Mouse (Mus musculus) lung, adult 2 months (tissue): ENCODE data around the gene Capn2. TPM values are rescaled to one million over a fixed set of nuclear protein-coding genes. Genes with fewer than 3 reads are reported as not detected.

Experiments used
- DNase-seq: peaks from one replicate; pipeline ENCODE4 v3.0.0; 2022
- H3K4me1 ChIP-seq: fragments of 200-500 bp; 2 replicates; pipeline ENCODE4 v1.6.1; 2011; ENCODE audit warnings: low read length; ENCODE audit not compliant: control insufficient read depth, insufficient read depth
- H3K4me3 ChIP-seq: fragments of 200-500 bp; replicated peaks from 2 replicates; pipeline ENCODE3; 2011; ENCODE audit warnings: low read depth, mild to moderate bottlenecking, control low read depth, low read length; ENCODE audit errors: extremely low read depth
- CTCF ChIP-seq: fragments of 200-500 bp; IDR thresholded peaks from 2 replicates; pipeline ENCODE4 v1.5.1; 2011; ENCODE audit warnings: mild to moderate bottlenecking, low read length, control low read depth; ENCODE audit not compliant: insufficient read depth
- POLR2A ChIP-seq: fragments of 200-500 bp; IDR thresholded peaks from 2 replicates; pipeline ENCODE4 v1.6.1; 2011; ENCODE audit warnings: low read depth, mild to moderate bottlenecking, control low read depth, low read length, borderline replicate concordance; ENCODE audit errors: extremely low read depth
- WGBS: fragments of 180-500 bp; shearing (Covaris S2); methylation state at CpG from one replicate; pipeline ENCODE4 v1.1.7; 2018; 5-methylcytosine and 5-hydroxymethylcytosine counted together
- polyA plus RNA-seq: library from polyadenylated mRNA; depleted of rRNA; stranded (reverse); fragments of >200 nt; gene quantifications from 2 replicates; pipeline ENCODE4 v1.2.3, GENCODE M21; 2012; rRNA removed

Capn2 gene
- polyA plus RNA-seq, result 69.0 and 71.5 TPM in 2 replicates

GRCm38 (mm10) chr1:182516758-182517676 is at the start of gene Capn2:
TSS of gene Capn2 (minus strand) at chr1:182517608.
- DNase-seq, result peak; percentile 90
- WGBS, result under 1% methylated on average over 84 of the region's 84 CpGs
- Histone ChIP-seq H3K4me3 (peak within 1 kb of the TSS; percentile 95), H3K4me1 (peaks cover 41% of the 10 kb centered on the region)
- TF ChIP-seq CTCF (peak; percentile 21; the same call in 1 of the 2 replicates), POLR2A (peak; percentile 31; the same call in 1 of the 2 replicates)

GRCm38 (mm10) chr1:182565351-182565835 is 48.0 kb upstream of the Capn2 start:
- TF ChIP-seq CTCF, result no peak
- no peak for TF ChIP-seq POLR2A
- no peak overlapping the region for H3K4me3 ChIP-seq
- no peaks in the 10 kb centered on the region for H3K4me1 ChIP-seq
- DNase-seq, result no peak
- 78% methylated on average over 6 of the region's 6 CpGs for WGBS

- DNase-seq, result peak; percentile 34
- 70% methylated on average over 5 of the region's 5 CpGs for WGBS
- H3K4me3 ChIP-seq, result no peak within 1 kb of the TSS
These were observed 47.2 kb upstream of the Capn2 start, which contains the start of gene Capn8 for GRCm38 (mm10) chr1:182564408-182565120. TSS of gene Capn8 (plus strand) at chr1:182565007.

GRCm38 (mm10) chr1:182562576-182563370 is 45.4 kb upstream of the Capn2 start:
- no peak for DNase-seq
- TF ChIP-seq CTCF, result no peak
- TF ChIP-seq POLR2A, result no peak
- Histone ChIP-seq H3K4me3 (no peak overlapping the region), H3K4me1 (no peaks in the 10 kb centered on the region)
- 30% methylated on average over 16 of the region's 16 CpGs for WGBS

More at GRCm38 (mm10) chr1:182564408-182565120, 47.2 kb upstream of the Capn2 start, which contains the start of gene Capn8:
- H3K4me1 ChIP-seq, result no peaks in the 10 kb centered on the region
- TF ChIP-seq POLR2A, result no peak
- 0 out of 2 replicates have a peak, but pooled peaks have one; percentile 14 for TF ChIP-seq CTCF

GRCm38 (mm10) chr1:182561945-182562514 is 44.6 kb upstream of the Capn2 start:
- WGBS, result 73% methylated on average over 11 of the region's 11 CpGs
- Histone ChIP-seq H3K4me1 (no peaks in the 10 kb centered on the region), H3K4me3 (no peak overlapping the region)
- TF ChIP-seq POLR2A (no peak), CTCF (no peak)
- peak; percentile 52 for DNase-seq

GRCm38 (mm10) chr1:182560390-182561098 is 43.1 kb upstream of the Capn2 start:
- TF ChIP-seq POLR2A (no peak), CTCF (peak; percentile 80)
- no peaks in the 10 kb centered on the region for H3K4me1 ChIP-seq
- WGBS, result 11% methylated on average over 3 of the region's 3 CpGs
- DNase-seq, result peak; percentile 43
- H3K4me3 ChIP-seq, result no peak overlapping the region

GRCm38 (mm10) chr1:182559530-182559929 is 42.1 kb upstream of the Capn2 start:
- TF ChIP-seq POLR2A (no peak), CTCF (no peak)
- H3K4me1 ChIP-seq, result no peaks in the 10 kb centered on the region
- no peak for DNase-seq
- 83% methylated on average over 11 of the region's 11 CpGs for WGBS
- no peak overlapping the region for H3K4me3 ChIP-seq

- no peaks in the 10 kb centered on the region for H3K4me1 ChIP-seq
- 67% methylated on average over 4 of the region's 4 CpGs for WGBS
- H3K4me3 ChIP-seq, result no peak overlapping the region
- no peak for DNase-seq
- TF ChIP-seq CTCF (no peak), POLR2A (no peak)
These were observed 40.9 kb upstream of the Capn2 start for GRCm38 (mm10) chr1:182558271-182558670.
